Mouse (Mus musculus) spleen, postnatal 10 days (tissue): ENCODE results near the gene Il5ra.

Source experiments
- DNase-seq, 2 experiments: peaks; one replicate each; pipeline ENCODE4 v3.0.0; 2021 to 2022; ENCODE audit warnings: low spot score in 2 of 2

Il5ra gene

GRCm38 (mm10) chr6:106748887-106749388, at the start of gene Il5ra:
TSS of gene Il5ra (minus strand) at chr6:106749037.
- DNase-seq = peak in 1 of 2 experiments; percentile 33

GRCm38 (mm10) chr6:106794094-106794814, 45.4 kb upstream of the Il5ra start:
- DNase-seq = no peak

- DNase-seq = no peak
Observed at GRCm38 (mm10) chr6:106793621-106794020, 44.8 kb upstream of the Il5ra start.

- no peak for DNase-seq
Observed at GRCm38 (mm10) chr6:106793088-106793487, 44.3 kb upstream of the Il5ra start.

GRCm38 (mm10) chr6:106792486-106792885, 43.6 kb upstream of the Il5ra start:
- DNase-seq = no peak

GRCm38 (mm10) chr6:106791429-106791828, 42.6 kb upstream of the Il5ra start:
- no peak for DNase-seq

- no peak for DNase-seq
Observed at GRCm38 (mm10) chr6:106787138-106787537, 38.3 kb upstream of the Il5ra start.

GRCm38 (mm10) chr6:106770046-106770445, 21.2 kb upstream of the Il5ra start:
- DNase-seq = no peak

- DNase-seq = no peak
Observed at GRCm38 (mm10) chr6:106769290-106769866, 20.5 kb upstream of the Il5ra start.

GRCm38 (mm10) chr6:106768640-106769289, 19.9 kb upstream of the Il5ra start, which contains the start of gene Trnt1:
TSS of gene Trnt1 (plus strand) at chr6:106769120.
- peak; percentile 93 to 99 for DNase-seq

GRCm38 (mm10) chr6:106766774-106767173, 17.9 kb upstream of the Il5ra start:
- DNase-seq = no peak

GRCm38 (mm10) chr6:106765892-106766291, 17.1 kb upstream of the Il5ra start:
- no peak for DNase-seq

GRCm38 (mm10) chr6:106761486-106761885, 12.6 kb upstream of the Il5ra start:
- DNase-seq = no peak

- DNase-seq = no peak
Observed at GRCm38 (mm10) chr6:106760473-106761218, 11.8 kb upstream of the Il5ra start.

GRCm38 (mm10) chr6:106758299-106758698, 9.5 kb upstream of the Il5ra start:
- no peak for DNase-seq

- peak in 1 of 2 experiments; percentile 17 for DNase-seq
Observed at GRCm38 (mm10) chr6:106750291-106750690, 1.5 kb upstream of the Il5ra start.

GRCm38 (mm10) chr6:106747804-106748203, 1.0 kb downstream of the Il5ra start:
- no peak for DNase-seq

GRCm38 (mm10) chr6:106747251-106747650, 1.6 kb downstream of the Il5ra start:
- no peak for DNase-seq

- no peak for DNase-seq
Observed at GRCm38 (mm10) chr6:106745673-106746394, 3.0 kb downstream of the Il5ra start.

GRCm38 (mm10) chr6:106743556-106744233, 5.1 kb downstream of the Il5ra start:
- no peak for DNase-seq
